Mouse (Mus musculus) hematopoietic multipotent progenitor cell, adult 10-12 weeks (in vitro differentiated cells): Measurements from ENCODE around the gene Fndc3b. TPM values are rescaled to one million over a fixed set of nuclear protein-coding genes. Genes with fewer than 3 reads are reported as not detected.

Experiments used
- polyA plus RNA-seq: library from polyadenylated mRNA; stranded (reverse); fragments of >175 nt; gene quantifications from 2 replicates; pipeline ENCODE4 v1.2.3, GENCODE M21; 2012; ENCODE audit warnings: low replicate concordance

Fndc3b gene
- 4.1 and 8.4 TPM in 2 replicates for polyA plus RNA-seq

DNA sequence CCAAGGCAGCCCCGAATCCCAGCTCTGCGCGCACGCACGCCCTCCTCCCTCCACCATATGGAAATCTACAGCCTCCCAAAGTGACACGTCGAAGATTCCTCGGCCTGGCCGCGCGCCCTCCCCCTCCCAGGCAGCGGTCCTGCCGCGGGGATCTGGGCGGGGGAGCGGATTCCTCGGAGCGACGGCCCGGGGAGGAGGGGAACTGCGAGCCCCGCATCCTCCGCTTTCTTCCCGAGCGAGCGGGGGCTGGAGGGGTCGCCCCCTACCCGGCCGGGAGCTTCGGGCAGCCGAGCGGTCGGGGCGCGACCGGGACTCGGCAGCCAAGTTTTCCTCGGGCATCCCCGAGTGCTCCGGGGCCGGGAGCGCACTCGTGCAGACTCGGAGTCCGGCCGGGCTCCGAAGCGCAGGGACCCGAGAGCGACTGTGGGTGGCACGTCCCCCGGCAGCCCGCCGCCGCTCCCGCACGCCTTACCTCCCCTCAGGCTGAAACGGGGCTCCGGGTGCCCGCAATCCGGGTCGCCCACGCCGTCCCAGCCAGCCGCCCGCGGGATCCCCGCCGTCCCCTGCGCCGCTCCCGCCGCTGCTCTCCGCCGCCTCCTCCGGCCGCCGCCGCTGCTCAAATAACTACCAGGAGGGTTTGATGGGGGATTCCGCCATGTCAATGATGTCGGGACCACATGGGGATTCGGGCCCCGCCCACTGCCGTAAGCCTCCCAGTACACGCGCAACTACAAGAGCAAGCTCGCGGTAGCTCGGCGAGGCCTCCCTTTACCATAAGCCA, at the start of gene Fndc3b:
Gene Fndc3b (minus strand): TSS at position 660 of the 781 bp plus-strand sequence.

DNA sequence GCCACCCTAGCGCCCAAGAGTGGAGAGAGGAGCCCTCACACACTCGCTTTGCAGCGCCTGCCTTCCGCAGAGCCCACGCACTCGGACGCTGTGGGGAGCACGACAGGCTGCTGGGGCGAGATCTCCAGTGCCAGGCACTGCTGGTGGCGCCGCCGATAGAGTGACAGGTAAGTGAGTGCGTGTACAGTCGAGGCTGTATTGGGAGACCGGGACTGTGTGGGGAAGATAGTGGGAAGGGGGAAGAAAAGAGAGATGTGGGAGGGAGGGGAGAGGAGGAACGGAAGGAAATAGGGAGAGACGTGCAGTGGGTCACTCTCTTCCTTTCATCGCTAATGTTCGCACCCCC, 339.9 kb downstream of the Fndc3b start, which contains the start of gene Ghsr:
Gene Ghsr (plus strand): TSS at position 76 of the 346 bp plus-strand sequence.

Other genes with a start within 250 kb of the Fndc3b start
- not detected in 2 replicates for gene Tmem212, start 185.1 kb upstream of the Fndc3b start, polyA plus RNA-seq
- 0.15 and 0.21 TPM in 2 replicates for gene Pld1, start 227.4 kb upstream of the Fndc3b start, polyA plus RNA-seq